Mouse (Mus musculus) stomach, embryonic 16.5 days (tissue): ENCODE results near the gene Oxtr. TPM values are rescaled to one million over a fixed set of nuclear protein-coding genes. Genes with fewer than 3 reads are reported as not detected.

Experiments used
- ATAC-seq: fragments of 200-750 bp; cut with Nextera tagmentation; 2 replicates; pipeline ENCODE4 v1.8.0; 2017; ENCODE audit warnings: moderate number of reproducible peaks, moderate TSS enrichment; ENCODE audit not compliant: insufficient read depth, low FRiP score
- H3K27ac ChIP-seq: fragments of 300-500 bp; sonication (generic); 2 replicates; pipeline ENCODE4 v1.5.1; 2014; ENCODE audit warnings: low read length
- H3K27me3 ChIP-seq: fragments of 300-500 bp; sonication (generic); 2 replicates; pipeline ENCODE4 v1.6.1; 2014; ENCODE audit warnings: low read length, control low read depth, mixed read lengths; ENCODE audit not compliant: control insufficient read depth, insufficient read depth
- H3K36me3 ChIP-seq: fragments of 300-500 bp; sonication (generic); 2 replicates; pipeline ENCODE4 v1.6.1; 2014; ENCODE audit warnings: low read length; ENCODE audit not compliant: control insufficient read depth, insufficient read depth
- H3K4me1 ChIP-seq: fragments of 300-500 bp; sonication (generic); 2 replicates; pipeline ENCODE4 v1.6.1; 2014; ENCODE audit warnings: low read length, control low read depth, mixed read lengths; ENCODE audit not compliant: control insufficient read depth, insufficient read depth
- H3K4me2 ChIP-seq: fragments of 300-500 bp; sonication (generic); 2 replicates; pipeline ENCODE4 v1.6.1; 2014; ENCODE audit warnings: low read depth, low read length, mixed read lengths
- H3K4me3 ChIP-seq: fragments of 300-500 bp; sonication (generic); replicated peaks from 2 replicates; pipeline ENCODE4 v1.5.1; 2014; ENCODE audit warnings: mild to moderate bottlenecking, low read length
- H3K9ac ChIP-seq: fragments of 300-500 bp; sonication (generic); 2 replicates; pipeline ENCODE4 v1.6.1; 2014; ENCODE audit warnings: low read length
- H3K9me3 ChIP-seq: fragments of 300-500 bp; sonication (generic); replicated peaks from 2 replicates; pipeline ENCODE4 v1.6.1; 2016; ENCODE audit warnings: low read length, control low read depth; ENCODE audit not compliant: control insufficient read depth
- WGBS: fragments of 180-500 bp; shearing (Covaris S2); extraction: QIAGEN DNeasy Blood & Tissue Kit; methylation state at CpG from one replicate; pipeline ENCODE4 v1.1.7; 2014; 5-methylcytosine and 5-hydroxymethylcytosine counted together
- polyA plus RNA-seq: library from polyadenylated mRNA; unstranded; fragments of >200 nt; fragmentation: Nextera tagmentation; extraction: Ambion mirVana; gene quantifications from 2 replicates; pipeline ENCODE4 v1.2.1, GENCODE M21; 2015

Gene Oxtr
- polyA plus RNA-seq, 1 experiment from 2014 or later, result 0.35 TPM

DNA sequence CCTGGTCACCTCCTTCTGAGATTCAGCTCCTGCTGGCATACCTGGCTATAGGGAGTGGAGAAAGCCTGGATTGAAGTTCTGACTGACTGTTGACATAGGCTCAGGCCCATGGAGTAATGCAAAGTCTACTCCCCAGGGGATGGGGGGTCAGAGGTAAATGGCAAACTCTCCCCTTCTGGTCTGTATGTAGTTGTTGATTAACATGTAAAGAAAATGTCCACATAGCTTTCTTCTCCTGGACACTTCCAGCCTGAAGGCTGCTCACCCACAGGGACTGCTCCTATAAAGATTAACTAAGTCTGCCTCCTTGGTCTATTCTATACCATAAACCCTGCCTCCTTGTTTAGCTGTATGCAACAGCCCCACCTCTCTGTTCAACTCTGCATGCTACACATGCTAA is 23.7 kb downstream of the Oxtr start:
- no peak for ATAC-seq
- H3K9me3 ChIP-seq, result no peaks in the 10 kb centered on the region
- no peaks in the 10 kb centered on the region for H3K27me3 ChIP-seq
- no peaks in the 10 kb centered on the region for H3K36me3 ChIP-seq
- H3K4me3 ChIP-seq, result no peak overlapping the region
- no peak overlapping the region for H3K27ac ChIP-seq
- H3K4me1 ChIP-seq, result no peaks in the 10 kb centered on the region
- H3K4me2 ChIP-seq, result no peak overlapping the region
- H3K9ac ChIP-seq, result no peak overlapping the region

DNA sequence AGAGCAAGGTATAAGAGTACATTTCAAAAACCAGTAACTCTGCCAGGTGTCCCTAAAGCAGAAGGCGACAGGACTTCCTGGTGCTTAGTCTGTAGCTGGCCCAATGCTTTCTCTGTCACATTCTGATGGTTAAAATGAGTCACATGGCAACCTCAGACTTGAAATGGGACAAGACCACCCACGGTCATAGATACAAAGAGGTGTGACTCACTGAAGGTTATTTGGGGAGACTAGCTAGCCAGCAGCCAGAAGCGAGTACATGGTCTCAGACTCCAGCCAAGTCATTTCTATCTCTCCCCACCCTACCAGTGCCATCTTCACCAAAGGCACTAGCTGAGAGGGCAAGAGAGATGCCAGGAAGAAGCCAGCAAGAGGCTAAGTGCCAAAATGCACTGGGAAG is 24.3 kb downstream of the Oxtr start:
- Histone ChIP-seq H3K9me3 (no peaks in the 10 kb centered on the region), H3K4me2 (no peak overlapping the region), H3K27me3 (no peaks in the 10 kb centered on the region), H3K9ac (no peak overlapping the region), H3K27ac (no peak overlapping the region), H3K4me1 (no peaks in the 10 kb centered on the region), H3K36me3 (no peaks in the 10 kb centered on the region), H3K4me3 (no peak overlapping the region)
- 80% methylated on average over 3 of the region's 3 CpGs for WGBS
- ATAC-seq, result no peak

DNA sequence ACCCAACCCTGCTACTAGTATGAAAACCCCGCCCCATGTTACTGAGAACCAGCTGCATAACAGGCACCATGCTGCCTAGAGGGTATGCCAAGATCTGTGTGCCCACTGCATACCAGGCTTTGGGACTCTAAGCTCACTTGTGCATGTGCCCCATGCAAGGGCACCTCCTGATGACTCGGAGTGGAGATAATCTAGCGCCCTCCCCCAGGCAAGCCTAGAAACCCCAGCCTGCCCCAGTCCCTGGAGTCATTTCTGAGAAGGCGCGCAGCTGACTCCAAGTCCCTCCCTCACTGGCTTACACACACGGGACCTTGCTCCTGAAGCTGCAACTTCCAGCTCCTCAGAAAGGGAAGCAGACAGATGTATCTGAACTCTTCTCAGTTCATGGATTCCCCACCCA is 26.4 kb downstream of the Oxtr start:
- no peaks in the 10 kb centered on the region for H3K4me1 ChIP-seq
- H3K4me2 ChIP-seq, result no peak overlapping the region
- H3K27ac ChIP-seq, result no peak overlapping the region
- no peak for ATAC-seq
- H3K9me3 ChIP-seq, result no peaks in the 10 kb centered on the region
- H3K9ac ChIP-seq, result no peak overlapping the region
- no peak overlapping the region for H3K4me3 ChIP-seq
- no peaks in the 10 kb centered on the region for H3K27me3 ChIP-seq
- no peaks in the 10 kb centered on the region for H3K36me3 ChIP-seq
- 86% methylated on average over 6 of the region's 6 CpGs for WGBS

DNA sequence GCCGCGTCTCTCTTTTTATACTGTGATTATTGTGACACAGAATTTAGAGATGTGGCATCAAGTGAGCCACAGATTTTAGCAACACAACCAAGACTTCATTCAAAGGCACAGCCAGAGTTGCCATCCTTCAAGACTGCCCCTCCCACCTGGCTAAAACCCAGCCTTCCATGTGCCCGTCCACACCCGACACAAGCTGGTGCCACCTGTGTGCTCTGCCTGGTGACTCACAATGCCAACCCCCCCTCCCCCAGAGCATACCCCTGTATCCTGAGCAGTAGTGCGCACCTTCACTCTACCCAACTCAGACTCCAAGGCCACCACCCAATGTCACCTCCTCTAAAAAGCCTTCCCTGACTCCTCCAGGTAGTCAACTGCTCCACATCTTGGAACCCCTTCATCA is 28.3 kb downstream of the Oxtr start:
- Histone ChIP-seq H3K4me3 (no peak overlapping the region), H3K4me1 (no peaks in the 10 kb centered on the region), H3K9ac (no peak overlapping the region), H3K36me3 (no peaks in the 10 kb centered on the region), H3K4me2 (no peak overlapping the region), H3K9me3 (no peaks in the 10 kb centered on the region), H3K27me3 (no peaks in the 10 kb centered on the region), H3K27ac (no peak overlapping the region)
- 93% methylated on average over 5 of the region's 5 CpGs for WGBS
- no peak for ATAC-seq

GRCm38 (mm10) chr6:112459341-112459749 is 30.4 kb downstream of the Oxtr start, which contains the start of gene Cav3:
Gene Cav3, plus strand, starts transcription at chr6:112459505.
- H3K27me3 ChIP-seq, result no peaks in the 10 kb centered on the region
- no peaks in the 10 kb centered on the region for H3K4me1 ChIP-seq
- no peak within 1 kb of the TSS for H3K27ac ChIP-seq
- H3K4me2 ChIP-seq, result no peak within 1 kb of the TSS
- H3K4me3 ChIP-seq, result no peak within 1 kb of the TSS
- peak; percentile 49 for ATAC-seq
- no peaks in the 10 kb centered on the region for H3K36me3 ChIP-seq
- H3K9me3 ChIP-seq, result no peaks in the 10 kb centered on the region
- WGBS, result 43% methylated on average over 12 of the region's 12 CpGs
- H3K9ac ChIP-seq, result no peak within 1 kb of the TSS

DNA sequence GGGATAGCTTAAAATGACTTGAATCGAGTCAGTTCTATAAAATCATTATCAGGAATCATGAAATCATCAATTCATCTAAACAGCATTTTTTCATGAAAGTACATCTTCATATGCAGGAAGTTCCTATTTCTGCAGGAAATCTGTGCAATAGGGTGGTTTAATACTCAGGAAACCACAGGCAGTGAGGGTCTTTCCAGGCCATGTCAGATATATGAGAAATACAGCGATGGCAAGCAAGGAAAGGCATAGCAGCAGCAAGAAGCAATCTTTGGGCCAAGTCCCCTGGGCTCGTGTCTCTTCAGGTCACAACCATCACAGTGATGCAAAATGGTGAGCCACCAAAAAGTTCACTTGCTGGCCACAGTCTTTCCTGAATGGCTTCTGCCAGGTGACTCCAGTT is 44.1 kb downstream of the Oxtr start:
- Histone ChIP-seq H3K4me2 (no peak overlapping the region), H3K27ac (no peak overlapping the region), H3K27me3 (no peaks in the 10 kb centered on the region), H3K4me1 (no peaks in the 10 kb centered on the region), H3K36me3 (no peaks in the 10 kb centered on the region), H3K4me3 (no peak overlapping the region), H3K9ac (no peak overlapping the region), H3K9me3 (no peaks in the 10 kb centered on the region)
- WGBS, result 81% methylated on average over 3 of the region's 3 CpGs
- ATAC-seq, result no peak

DNA sequence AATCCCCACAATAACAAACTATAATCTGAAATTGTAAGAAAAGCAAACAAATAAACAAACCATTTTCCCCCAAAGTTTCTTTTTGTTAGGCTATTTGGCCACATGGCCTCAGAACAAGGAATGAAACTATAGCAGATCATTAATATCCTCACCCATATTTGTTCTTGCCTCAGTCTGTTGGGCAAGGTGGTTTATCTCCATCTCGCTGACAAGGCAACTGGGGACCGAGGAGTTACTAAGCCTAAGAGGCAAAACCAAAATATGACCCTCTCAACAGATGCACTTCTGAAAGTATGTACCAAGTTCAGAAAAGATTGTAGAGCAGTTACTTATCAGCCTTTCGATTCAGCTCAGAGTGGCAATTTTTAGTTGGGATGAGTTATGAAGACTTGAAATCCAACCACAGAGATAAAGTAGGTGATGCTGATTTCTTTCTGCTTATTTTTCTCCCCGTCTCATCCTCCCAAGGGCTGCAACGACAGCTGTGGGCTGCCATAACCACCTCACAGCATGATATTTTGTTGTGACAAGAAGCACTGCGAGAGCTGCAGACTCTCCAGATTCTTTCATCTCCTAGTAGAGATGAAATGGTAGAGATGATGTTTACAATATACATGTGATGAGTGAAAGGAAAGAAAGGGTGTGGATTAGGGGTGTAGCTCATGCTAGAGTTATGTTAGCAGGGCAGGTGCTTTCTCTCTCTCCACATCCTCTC is 63.6 kb downstream of the Oxtr start:
- no peak overlapping the region for H3K9ac ChIP-seq
- no peak overlapping the region for H3K27ac ChIP-seq
- WGBS, result 54% methylated on average over 6 of the region's 6 CpGs
- no peak for ATAC-seq
- H3K36me3 ChIP-seq, result no peaks in the 10 kb centered on the region
- no peak overlapping the region for H3K4me2 ChIP-seq
- H3K4me3 ChIP-seq, result no peak overlapping the region
- H3K9me3 ChIP-seq, result no peaks in the 10 kb centered on the region
- no peaks in the 10 kb centered on the region for H3K27me3 ChIP-seq
- no peaks in the 10 kb centered on the region for H3K4me1 ChIP-seq

DNA sequence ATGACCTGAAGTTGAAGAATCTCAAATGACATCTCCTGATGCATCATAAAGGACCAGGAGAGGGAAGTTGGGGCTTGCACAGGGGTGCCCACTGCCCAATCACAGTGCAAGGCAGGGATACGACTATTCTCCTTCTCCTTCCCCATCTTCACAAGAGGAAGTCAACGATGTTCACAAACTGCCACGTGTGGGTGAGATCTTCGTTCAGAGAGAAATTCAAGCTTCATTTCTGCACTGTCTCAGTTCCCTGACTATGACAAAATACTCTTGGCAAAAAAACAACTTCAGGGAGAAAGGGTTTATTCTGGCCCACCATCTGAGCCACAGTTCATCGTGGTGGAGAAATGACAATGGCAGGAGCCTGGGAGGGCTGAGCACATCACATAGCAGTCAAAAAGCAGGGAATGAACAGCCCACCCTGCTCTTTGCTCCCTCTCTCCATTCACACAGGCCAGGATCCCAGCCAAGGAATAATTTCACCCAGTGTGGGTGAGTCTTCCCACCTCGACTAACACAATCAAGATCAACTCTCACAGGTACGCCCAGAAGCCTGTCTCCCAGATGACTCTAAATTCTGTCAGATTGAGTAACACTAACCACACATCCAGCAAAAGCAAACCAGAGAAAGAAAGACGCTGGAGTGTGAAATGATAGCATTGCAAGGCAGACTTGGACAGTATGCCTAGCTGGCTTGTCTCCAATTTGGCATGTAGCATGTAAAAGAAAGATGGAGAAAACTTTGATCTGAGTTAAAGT is 65.8 kb downstream of the Oxtr start:
- Histone ChIP-seq H3K4me1 (no peaks in the 10 kb centered on the region), H3K4me3 (no peak overlapping the region), H3K4me2 (no peak overlapping the region), H3K27me3 (no peaks in the 10 kb centered on the region), H3K36me3 (no peaks in the 10 kb centered on the region), H3K9me3 (no peaks in the 10 kb centered on the region), H3K27ac (no peak overlapping the region), H3K9ac (no peak overlapping the region)
- 61% methylated on average over 8 of the region's 8 CpGs for WGBS
- ATAC-seq, result peak; percentile 44; the same call in 1 of the 2 replicates
